In the genomic region with DNA sequence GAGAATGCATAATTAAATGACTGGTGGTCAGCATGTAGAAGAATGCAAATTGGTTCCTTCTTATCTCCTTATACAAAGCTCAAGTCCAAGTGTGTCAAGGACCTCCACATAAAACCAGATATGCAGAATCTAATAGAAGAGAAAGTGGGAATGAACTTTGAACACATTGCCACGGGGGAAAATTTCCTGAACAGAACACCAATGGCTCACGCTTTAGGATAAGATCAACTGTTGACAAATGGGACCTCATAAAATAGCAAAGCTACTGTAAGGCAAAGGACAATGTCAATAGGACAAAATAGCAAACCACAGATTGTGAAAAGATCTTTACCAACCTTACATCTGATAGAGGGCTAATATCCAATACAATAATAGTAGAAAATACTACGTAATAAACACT, we compare ENCODE assay signal across 21 mouse cellular contexts.
DNase-seq lines count a peak whose midpoint lies in the region; ATAC-seq and TF ChIP-seq lines count a peak whose summit lies in the region.
"Had no signal": no experiment of that assay in that cellular context is flagged by ENCODE, and none has a peak within 500 bp of the region (broad histone marks: within the 10 kb centered on the region; RNA-seq: fewer than 3 reads in every experiment).

No protein-coding gene starts in this region.

- no peak for TF ChIP-seq POLR2A in thymus, adult 2 months (IDR thresholded peaks at IDR 0.05; ENCODE audit: control insufficient read depth, extremely low read depth, insufficient read depth, low read length, poor library complexity)

- H3K9me3 ChIP-seq in intestine, embryonic 15.5 days = no peaks in the 10 kb centered on the region
- H3K9me3 ChIP-seq in intestine, embryonic 16.5 days (ENCODE audit: control insufficient read depth, low read length) = no peaks in the 10 kb centered on the region
- H3K9me3 ChIP-seq in intestine, postnatal 0 days (ENCODE audit: control insufficient read depth) = no peaks in the 10 kb centered on the region
- H3K9me3 ChIP-seq: G1E had no signal

- no peak for DNase-seq in thymus, adult 2 months
- no peak for DNase-seq in cerebellum, adult 9-11 months
- DNase-seq in cerebellum, adult 11 months = no peak
- DNase-seq: adrenal gland, adult 2 months; adrenal gland, adult 8-10 months; adrenal gland, postnatal 10 days; adrenal gland, postnatal 14 days; adrenal gland, postnatal 25 days; adrenal gland, postnatal 36 days; B cell, adult 2 months; cerebellum, adult 11-12 months; cerebellum, adult 18-20 months; cerebellum, adult 2 months had no signal

- peak; percentile 43; the same call in 1 of the 2 replicates for ATAC-seq in intestine, embryonic 15.5 days
- ATAC-seq in intestine, embryonic 16.5 days = peak; percentile 63
- ATAC-seq in intestine, postnatal 0 days = peak; percentile 71
- ATAC-seq: activated CD4-positive, CD25-positive, alpha-beta regulatory T cell, adult 4 months; CD4-positive, CD25-positive, alpha-beta regulatory T cell, adult 4 months; Patski had no signal

- no peak for TF ChIP-seq CTCF in intestine, postnatal 0 days (IDR thresholded peaks at IDR 0.05; ENCODE audit: low read depth)
- no peak for TF ChIP-seq CTCF in thymus, adult 2 months (IDR thresholded peaks at IDR 0.05; ENCODE audit: borderline replicate concordance, control insufficient read depth, extremely low read depth, insufficient read depth, low read length, poor library complexity)

- H3K4me2 ChIP-seq in intestine, embryonic 15.5 days (replicated peaks) = no peak overlapping the region
- no peak overlapping the region for H3K4me2 ChIP-seq in intestine, embryonic 16.5 days (ENCODE audit: low read depth, low read length)
- H3K4me2 ChIP-seq in intestine, postnatal 0 days (replicated peaks; ENCODE audit: low read depth) = no peak overlapping the region

- no peak overlapping the region for H3K27ac ChIP-seq in intestine, embryonic 15.5 days
- H3K27ac ChIP-seq in intestine, embryonic 16.5 days (ENCODE audit: low read length) = no peak overlapping the region
- no peak overlapping the region for H3K27ac ChIP-seq in intestine, postnatal 0 days (ENCODE audit: low read depth, low read length)
- no peak overlapping the region for H3K27ac ChIP-seq in thymus, adult 2 months (ENCODE audit: control insufficient read depth, insufficient read depth, low read length)

- H3K27me3 ChIP-seq in intestine, embryonic 15.5 days (replicated peaks) = no peaks in the 10 kb centered on the region
- no peaks in the 10 kb centered on the region for H3K27me3 ChIP-seq in intestine, embryonic 16.5 days (replicated peaks; ENCODE audit: control insufficient read depth, insufficient read depth, low read length)
- no peaks in the 10 kb centered on the region for H3K27me3 ChIP-seq in intestine, postnatal 0 days (replicated peaks; ENCODE audit: control insufficient read depth, insufficient read depth, low read length)
- no peaks in the 10 kb centered on the region for H3K27me3 ChIP-seq in thymus, adult 2 months (ENCODE audit: control insufficient read depth, insufficient read depth, low read length)
- H3K27me3 ChIP-seq: CH12.LX, Patski had no signal

- H3K9ac ChIP-seq in intestine, embryonic 15.5 days = no peak overlapping the region
- no peak overlapping the region for H3K9ac ChIP-seq in intestine, embryonic 16.5 days (ENCODE audit: low read depth, low read length)
- no peak overlapping the region for H3K9ac ChIP-seq in intestine, postnatal 0 days (ENCODE audit: low read depth, low read length)

- H3K4me1 ChIP-seq in intestine, embryonic 15.5 days (replicated peaks) = no peaks in the 10 kb centered on the region
- no peaks in the 10 kb centered on the region for H3K4me1 ChIP-seq in intestine, embryonic 16.5 days (ENCODE audit: control insufficient read depth, insufficient read depth, low read length)
- H3K4me1 ChIP-seq in intestine, postnatal 0 days (replicated peaks; ENCODE audit: control insufficient read depth, insufficient read depth, low read length) = no peaks in the 10 kb centered on the region
- no peaks in the 10 kb centered on the region for H3K4me1 ChIP-seq in thymus, adult 2 months (replicated peaks; ENCODE audit: control insufficient read depth, insufficient read depth, low read length)

- H3K4me3 ChIP-seq in intestine, embryonic 15.5 days (replicated peaks) = no peak overlapping the region
- H3K4me3 ChIP-seq in intestine, embryonic 16.5 days (ENCODE audit: low read length) = no peak overlapping the region
- H3K4me3 ChIP-seq in intestine, postnatal 0 days (ENCODE audit: low read depth, low read length) = no peak overlapping the region
- H3K4me3 ChIP-seq in thymus, adult 2 months (ENCODE audit: control insufficient read depth, insufficient read depth, low read length) = no peak overlapping the region

- WGBS in intestine, embryonic 15.5 days = 76% methylated on average over 3 of the region's 3 CpGs
- 65% methylated on average over 3 of the region's 3 CpGs for WGBS in intestine, embryonic 16.5 days
- 46% methylated on average over 3 of the region's 3 CpGs for WGBS in intestine, postnatal 0 days
- WGBS in thymus, adult 2 months = 89% methylated on average over 3 of the region's 3 CpGs

- H3K36me3 ChIP-seq in intestine, embryonic 15.5 days = no peaks in the 10 kb centered on the region
- no peaks in the 10 kb centered on the region for H3K36me3 ChIP-seq in intestine, embryonic 16.5 days (ENCODE audit: control insufficient read depth, insufficient read depth, low read length)
- H3K36me3 ChIP-seq in intestine, postnatal 0 days (ENCODE audit: control insufficient read depth, insufficient read depth) = no peaks in the 10 kb centered on the region
- no peaks in the 10 kb centered on the region for H3K36me3 ChIP-seq in thymus, adult 2 months (ENCODE audit: control insufficient read depth, insufficient read depth, low read length)
- H3K36me3 ChIP-seq: G1E had no signal
